Mouse (Mus musculus) stomach, embryonic 15.5 days (tissue): ENCODE measurements around the gene Esyt3. TPM values are rescaled to one million over a fixed set of nuclear protein-coding genes. Genes with fewer than 3 reads are reported as not detected.

Experiments used
- ATAC-seq: fragments of 200-750 bp; cut with Nextera tagmentation; 2 replicates; pipeline ENCODE4 v1.8.0; 2017; ENCODE audit warnings: low read depth, moderate number of reproducible peaks, moderate TSS enrichment; ENCODE audit not compliant: insufficient read depth, low FRiP score
- H3K27ac ChIP-seq: fragments of 300-500 bp; sonication (generic); 2 replicates; pipeline ENCODE4 v1.5.1; 2015; ENCODE audit warnings: mild to moderate bottlenecking, inconsistent platforms
- H3K27me3 ChIP-seq: fragments of 300-500 bp; sonication (generic); replicated peaks from 2 replicates; pipeline ENCODE4 v1.6.1; 2015; ENCODE audit warnings: inconsistent platforms
- H3K36me3 ChIP-seq: fragments of 300-500 bp; sonication (generic); 2 replicates; pipeline ENCODE4 v1.6.1; 2015; ENCODE audit warnings: inconsistent platforms
- H3K4me1 ChIP-seq: fragments of 300-500 bp; sonication (generic); 2 replicates; pipeline ENCODE4 v1.6.1; 2015; ENCODE audit warnings: inconsistent platforms
- H3K4me2 ChIP-seq: fragments of 300-500 bp; sonication (generic); 2 replicates; pipeline ENCODE4 v1.6.1; 2015; ENCODE audit warnings: mild to moderate bottlenecking, inconsistent platforms
- H3K4me3 ChIP-seq: fragments of 300-500 bp; sonication (generic); replicated peaks from 2 replicates; pipeline ENCODE4 v1.5.1; 2015; ENCODE audit warnings: inconsistent platforms
- H3K9ac ChIP-seq: fragments of 300-500 bp; sonication (generic); 2 replicates; pipeline ENCODE4 v1.6.1; 2015; ENCODE audit warnings: inconsistent platforms
- H3K9me3 ChIP-seq: fragments of 300-500 bp; sonication (generic); 2 replicates; pipeline ENCODE4 v1.6.1; 2016; ENCODE audit warnings: inconsistent platforms
- WGBS: fragments of 180-500 bp; shearing (Covaris S2); methylation state at CpG from one replicate; pipeline ENCODE4 v1.1.7; 2015; 5-methylcytosine and 5-hydroxymethylcytosine counted together
- polyA plus RNA-seq: library from polyadenylated mRNA; unstranded; fragments of >200 nt; fragmentation: Nextera tagmentation; extraction: Ambion mirVana; gene quantifications from 2 replicates; pipeline ENCODE4 v1.2.1, GENCODE M21; 2015

The Esyt3 gene
- polyA plus RNA-seq, 1 experiment from 2014 or later: 0.50 TPM

DNA sequence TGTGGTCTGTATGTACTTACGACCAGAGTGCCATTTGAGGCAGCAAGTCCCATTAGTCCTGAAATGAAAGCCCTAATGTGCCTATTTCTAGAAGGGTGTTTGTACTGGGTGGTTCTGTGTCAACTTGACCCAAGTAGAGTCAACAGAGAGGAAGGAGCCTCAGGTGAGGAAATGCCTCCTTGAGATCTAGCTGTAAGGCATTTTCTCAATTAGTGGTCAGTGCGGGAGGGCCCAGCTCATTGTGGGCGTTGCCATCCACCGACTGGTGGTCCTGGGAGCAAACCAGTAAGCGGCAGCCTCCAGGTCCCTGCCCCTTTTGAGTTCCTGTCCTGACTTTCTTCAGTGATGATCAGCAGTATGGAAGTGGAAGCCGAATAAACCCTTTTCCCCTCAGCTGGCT lies 52.1 kb downstream of the Esyt3 start:
- no peak for ATAC-seq
- WGBS: 76% methylated on average over 6 of the region's 6 CpGs
- Histone ChIP-seq H3K36me3 (0 out of 2 replicates have a peak, but pooled peaks cover 3% of the 10 kb centered on the region), H3K9me3 (no peaks in the 10 kb centered on the region), H3K27me3 (no peaks in the 10 kb centered on the region), H3K4me1 (no peaks in the 10 kb centered on the region), H3K27ac (no peak overlapping the region), H3K4me2 (no peak overlapping the region), H3K4me3 (no peak overlapping the region), H3K9ac (no peak overlapping the region)

GRCm38 (mm10) chr9:99304296-99304695 lies 54.1 kb downstream of the Esyt3 start:
- Histone ChIP-seq H3K27me3 (no peaks in the 10 kb centered on the region), H3K4me2 (no peak overlapping the region), H3K4me3 (no peak overlapping the region), H3K36me3 (peaks cover 6% of the 10 kb centered on the region; the same call in 1 of the 2 replicates), H3K9ac (no peak overlapping the region), H3K9me3 (no peaks in the 10 kb centered on the region), H3K27ac (no peak overlapping the region), H3K4me1 (no peaks in the 10 kb centered on the region)
- ATAC-seq: no peak
- 82% methylated on average over 5 of the region's 5 CpGs for WGBS

Other genes starting within 250 kb of the Esyt3 start
- gene Pik3cb, start 217.9 kb downstream of the Esyt3 start, polyA plus RNA-seq: 1.3 TPM in 2 replicates
- not detected in 2 replicates for gene Faiml, start 121.3 kb downstream of the Esyt3 start, polyA plus RNA-seq
- 30.0 and 32.9 TPM in 2 replicates for gene Cep70, start 115.2 kb downstream of the Esyt3 start, polyA plus RNA-seq
- gene Mras, start 78.8 kb upstream of the Esyt3 start, polyA plus RNA-seq: 9.0 and 11.6 TPM in 2 replicates
- 0.13 and 0.15 TPM in 2 replicates for gene Nme9, start 92.9 kb upstream of the Esyt3 start, polyA plus RNA-seq
- gene Armc8, start 210.3 kb upstream of the Esyt3 start, polyA plus RNA-seq: 23.9 and 24.9 TPM in 2 replicates
- 26.1 and 29.0 TPM in 2 replicates for gene Dbr1, start 217.2 kb upstream of the Esyt3 start, polyA plus RNA-seq